Mouse (Mus musculus) liver, embryonic 15.5 days (tissue): Measurements from ENCODE around the gene Tceal1. TPM values are rescaled to one million over a fixed set of nuclear protein-coding genes. Genes with fewer than 3 reads are reported as not detected.

Source experiments
- ATAC-seq: fragments of 200-750 bp; cut with Nextera tagmentation; 2 replicates; pipeline ENCODE4 v1.8.0; 2017; ENCODE audit warnings: moderate number of reproducible peaks, mild to moderate bottlenecking, moderate library complexity; ENCODE audit not compliant: insufficient read depth
- H3K27ac ChIP-seq: fragments of 300-500 bp; sonication (generic); replicated peaks from 2 replicates; pipeline ENCODE4 v1.5.1; 2015; ENCODE audit warnings: mild to moderate bottlenecking, inconsistent platforms
- H3K27me3 ChIP-seq: fragments of 300-500 bp; sonication (generic); 2 replicates; pipeline ENCODE4 v1.6.1; 2015; ENCODE audit warnings: mild to moderate bottlenecking, inconsistent platforms
- H3K36me3 ChIP-seq: fragments of 300-500 bp; sonication (generic); replicated peaks from 2 replicates; pipeline ENCODE4 v1.6.1; 2015; ENCODE audit warnings: moderate library complexity, mild to moderate bottlenecking, inconsistent platforms
- H3K4me1 ChIP-seq: fragments of 300-500 bp; sonication (generic); replicated peaks from 2 replicates; pipeline ENCODE4 v1.6.1; 2015; ENCODE audit warnings: inconsistent platforms
- H3K4me2 ChIP-seq: fragments of 300-500 bp; sonication (generic); 2 replicates; pipeline ENCODE4 v1.6.1; 2015; ENCODE audit warnings: moderate library complexity, mild to moderate bottlenecking, inconsistent platforms
- H3K4me3 ChIP-seq: fragments of 300-500 bp; sonication (generic); replicated peaks from 2 replicates; pipeline ENCODE4 v1.5.1; 2015; ENCODE audit warnings: mild to moderate bottlenecking, inconsistent platforms
- H3K9ac ChIP-seq: fragments of 300-500 bp; sonication (generic); 2 replicates; pipeline ENCODE4 v1.6.1; 2015; ENCODE audit warnings: moderate library complexity, mild to moderate bottlenecking, inconsistent platforms
- H3K9me3 ChIP-seq: fragments of 300-500 bp; sonication (generic); replicated peaks from 2 replicates; pipeline ENCODE4 v1.6.1; 2016; ENCODE audit warnings: inconsistent platforms
- WGBS: fragments of 180-500 bp; shearing (Covaris S2); methylation state at CpG from one replicate; pipeline ENCODE4 v1.1.7; 2015; ENCODE audit warnings: mixed read lengths; ENCODE audit not compliant: insufficient replicate concordance; 5-methylcytosine and 5-hydroxymethylcytosine counted together
- polyA plus RNA-seq: library from polyadenylated mRNA; unstranded; fragments of >200 nt; fragmentation: Nextera tagmentation; extraction: Ambion mirVana; gene quantifications from 2 replicates; pipeline ENCODE4 v1.2.1, GENCODE M21; 2015

The Tceal1 gene
- polyA plus RNA-seq, 1 experiment from 2014 or later, result 0.97 TPM

DNA sequence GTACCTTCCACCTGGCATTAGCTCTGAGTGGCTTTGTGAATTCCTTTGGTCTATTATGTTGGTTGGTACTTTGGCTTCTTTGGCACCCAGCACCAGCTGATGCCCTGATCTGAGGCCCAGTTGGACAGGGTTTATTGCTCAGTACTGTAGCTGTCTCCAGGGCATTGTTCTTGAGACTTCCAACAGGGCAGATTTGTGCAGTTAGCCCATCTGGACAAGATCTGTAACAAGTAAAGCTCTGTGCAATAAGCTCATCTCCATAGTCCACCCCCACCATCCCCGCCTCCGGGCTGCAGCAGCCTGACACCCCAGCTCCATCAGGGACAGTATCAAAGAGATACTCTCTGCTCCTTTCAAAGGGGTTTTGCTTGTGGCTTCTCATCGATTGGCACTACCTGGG lies 47.7 kb downstream of the Tceal1 start:
- Histone ChIP-seq H3K9ac (no peak overlapping the region), H3K4me1 (no peaks in the 10 kb centered on the region), H3K36me3 (no peaks in the 10 kb centered on the region), H3K4me3 (no peak overlapping the region), H3K27me3 (no peaks in the 10 kb centered on the region), H3K27ac (no peak overlapping the region), H3K4me2 (no peak overlapping the region), H3K9me3 (no peaks in the 10 kb centered on the region)
- no peak for ATAC-seq
- WGBS, result 75% methylated on average over 3 of the region's 3 CpGs

Other genes with a start within 250 kb of the Tceal1 start
- gene Kir3dl1, start 190.0 kb upstream of the Tceal1 start, polyA plus RNA-seq, result not detected in 2 replicates
- not detected in 2 replicates for gene Kir3dl2, start 163.9 kb upstream of the Tceal1 start, polyA plus RNA-seq
- 0.67 and 0.76 TPM in 2 replicates for gene Tceal3, start 117.1 kb upstream of the Tceal1 start, polyA plus RNA-seq
- gene Morf4l2, start 35.7 kb downstream of the Tceal1 start, polyA plus RNA-seq, result 174 and 179 TPM in 2 replicates
- not detected in 2 replicates for gene Glra4, start 72.2 kb downstream of the Tceal1 start, polyA plus RNA-seq
- 0.30 and 0.46 TPM in 2 replicates for gene Plp1, start 114.7 kb downstream of the Tceal1 start, polyA plus RNA-seq
- not detected in 2 replicates for gene Rab9b, start 160.8 kb downstream of the Tceal1 start, polyA plus RNA-seq
- not detected in 2 replicates for gene H2bfm, start 219.3 kb downstream of the Tceal1 start, polyA plus RNA-seq